Mouse (Mus musculus): ENCODE measurements at regions not wholly inside any gene's neighbourhood (a gene's known extent, or its start where the extent isn't known, plus 50 kb on each side); places are given as distances from the start of the nearest gene placed in this dataset.

DNA sequence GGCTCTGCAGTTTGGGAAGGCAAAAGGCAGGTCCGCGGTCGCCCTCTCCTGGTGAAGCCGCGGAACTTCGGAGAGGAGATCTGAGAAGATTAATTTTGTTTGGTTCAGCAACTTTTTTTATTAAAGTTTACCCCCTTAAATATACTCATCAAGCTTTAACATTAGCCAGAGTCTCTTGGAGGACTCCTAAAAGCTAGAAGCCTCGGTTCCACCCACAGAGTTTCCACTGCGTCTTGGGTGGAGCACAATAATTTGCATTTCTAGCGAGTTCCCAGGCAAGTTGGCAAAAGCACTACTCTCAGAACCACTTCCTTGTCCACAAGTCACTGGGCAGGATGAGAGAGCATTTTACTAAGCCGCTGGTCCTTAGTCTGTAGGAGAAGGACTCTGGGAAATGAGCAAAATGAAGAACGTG lies 72.0 kb downstream of the S1pr1 start:
- TF ChIP-seq CTCF (IDR thresholded peaks at IDR 0.05; ENCODE audit: insufficient read depth, low read depth, low read length) = peak; percentile 89
- no peak for TF ChIP-seq POLR2A (IDR thresholded peaks at IDR 0.05; ENCODE audit: insufficient read depth, low read depth, low read length)

Data from olfactory bulb, adult 2 months (tissue).